Mouse (Mus musculus): ENCODE data around the gene Nim1k. TPM values are rescaled to one million over a fixed set of nuclear protein-coding genes. Genes with fewer than 3 reads are reported as not detected.

Nim1k gene
- polyA plus RNA-seq, 1 experiment from 2014 or later = 1.7 TPM

- no peak for ATAC-seq (ENCODE audit: insufficient read depth, low FRiP score, low TSS enrichment)
- H3K4me1 ChIP-seq (ENCODE audit: control insufficient read depth, insufficient read depth, low read length) = no peaks in the 10 kb centered on the region
- no peak overlapping the region for H3K4me2 ChIP-seq (ENCODE audit: low read depth)
- no peaks in the 10 kb centered on the region for H3K9me3 ChIP-seq (ENCODE audit: control insufficient read depth, low read length)
- H3K4me3 ChIP-seq (ENCODE audit: low read depth, low read length) = no peak overlapping the region
- WGBS = 88% methylated on average over 2 of the region's 2 CpGs
- H3K27me3 ChIP-seq (ENCODE audit: control insufficient read depth, insufficient read depth, low read length) = no peaks in the 10 kb centered on the region
- no peaks in the 10 kb centered on the region for H3K36me3 ChIP-seq (ENCODE audit: control insufficient read depth, insufficient read depth, low read length)
- H3K9ac ChIP-seq (ENCODE audit: low read length) = no peak overlapping the region
- H3K27ac ChIP-seq (ENCODE audit: low read depth, low read length) = no peak overlapping the region
- DNase-seq (ENCODE audit: low spot score) = no peak
Observed at GRCm38 (mm10) chr13:119716105-119716504, 39.6 kb downstream of the Nim1k start.

- 82% methylated on average over 8 of the region's 9 CpGs for WGBS
- peaks cover 4% of the 10 kb centered on the region; the same call in 1 of the 2 replicates for H3K36me3 ChIP-seq (ENCODE audit: control insufficient read depth, insufficient read depth, low read length)
- H3K27me3 ChIP-seq (ENCODE audit: control insufficient read depth, insufficient read depth, low read length) = no peaks in the 10 kb centered on the region
- H3K4me1 ChIP-seq (ENCODE audit: control insufficient read depth, insufficient read depth, low read length) = no peaks in the 10 kb centered on the region
- DNase-seq (ENCODE audit: low spot score) (no peak), ATAC-seq (ENCODE audit: insufficient read depth, low FRiP score, low TSS enrichment) (no peak)
- no peak overlapping the region for H3K4me3 ChIP-seq (ENCODE audit: low read depth, low read length)
- no peak overlapping the region for H3K27ac ChIP-seq (ENCODE audit: low read depth, low read length)
- H3K9ac ChIP-seq (ENCODE audit: low read length) = no peak overlapping the region
- no peaks in the 10 kb centered on the region for H3K9me3 ChIP-seq (ENCODE audit: control insufficient read depth, low read length)
- H3K4me2 ChIP-seq (ENCODE audit: low read depth) = no peak overlapping the region
Observed at GRCm38 (mm10) chr13:119713821-119714220, 41.9 kb downstream of the Nim1k start.

GRCm38 (mm10) chr13:119713107-119713787 is 42.4 kb downstream of the Nim1k start:
- no peak overlapping the region for H3K4me2 ChIP-seq (ENCODE audit: low read depth)
- no peak overlapping the region for H3K9ac ChIP-seq (ENCODE audit: low read length)
- no peaks in the 10 kb centered on the region for H3K9me3 ChIP-seq (ENCODE audit: control insufficient read depth, low read length)
- WGBS = 68% methylated on average over 8 of the region's 8 CpGs
- H3K27ac ChIP-seq (ENCODE audit: low read depth, low read length) = no peak overlapping the region
- no peak for DNase-seq (ENCODE audit: low spot score)
- H3K27me3 ChIP-seq (ENCODE audit: control insufficient read depth, insufficient read depth, low read length) = no peaks in the 10 kb centered on the region
- no peak overlapping the region for H3K4me3 ChIP-seq (ENCODE audit: low read depth, low read length)
- H3K36me3 ChIP-seq (ENCODE audit: control insufficient read depth, insufficient read depth, low read length) = peaks cover 4% of the 10 kb centered on the region; the same call in 1 of the 2 replicates
- no peak for ATAC-seq (ENCODE audit: insufficient read depth, low FRiP score, low TSS enrichment)
- H3K4me1 ChIP-seq (ENCODE audit: control insufficient read depth, insufficient read depth, low read length) = no peaks in the 10 kb centered on the region

GRCm38 (mm10) chr13:119712463-119712862 is 43.2 kb downstream of the Nim1k start:
- no peaks in the 10 kb centered on the region for H3K4me1 ChIP-seq (ENCODE audit: control insufficient read depth, insufficient read depth, low read length)
- H3K27me3 ChIP-seq (ENCODE audit: control insufficient read depth, insufficient read depth, low read length) = no peaks in the 10 kb centered on the region
- 94% methylated on average over 11 of the region's 11 CpGs for WGBS
- no peak overlapping the region for H3K9ac ChIP-seq (ENCODE audit: low read length)
- H3K4me3 ChIP-seq (ENCODE audit: low read depth, low read length) = no peak overlapping the region
- H3K9me3 ChIP-seq (ENCODE audit: control insufficient read depth, low read length) = no peaks in the 10 kb centered on the region
- no peak overlapping the region for H3K27ac ChIP-seq (ENCODE audit: low read depth, low read length)
- H3K4me2 ChIP-seq (ENCODE audit: low read depth) = no peak overlapping the region
- ATAC-seq (ENCODE audit: insufficient read depth, low FRiP score, low TSS enrichment) (no peak), DNase-seq (ENCODE audit: low spot score) (no peak)
- peaks cover 4% of the 10 kb centered on the region; the same call in 1 of the 2 replicates for H3K36me3 ChIP-seq (ENCODE audit: control insufficient read depth, insufficient read depth, low read length)

GRCm38 (mm10) chr13:119710268-119710610 is 45.4 kb downstream of the Nim1k start:
- no peak overlapping the region for H3K4me2 ChIP-seq (ENCODE audit: low read depth)
- no peaks in the 10 kb centered on the region for H3K4me1 ChIP-seq (ENCODE audit: control insufficient read depth, insufficient read depth, low read length)
- H3K9me3 ChIP-seq (ENCODE audit: control insufficient read depth, low read length) = no peaks in the 10 kb centered on the region
- no peak overlapping the region for H3K27ac ChIP-seq (ENCODE audit: low read depth, low read length)
- DNase-seq (ENCODE audit: low spot score) = peak; percentile 18
- no peak overlapping the region for H3K4me3 ChIP-seq (ENCODE audit: low read depth, low read length)
- H3K36me3 ChIP-seq (ENCODE audit: control insufficient read depth, insufficient read depth, low read length) = peaks cover 17% of the 10 kb centered on the region
- no peak for ATAC-seq (ENCODE audit: insufficient read depth, low FRiP score, low TSS enrichment)
- no peaks in the 10 kb centered on the region for H3K27me3 ChIP-seq (ENCODE audit: control insufficient read depth, insufficient read depth, low read length)
- H3K9ac ChIP-seq (ENCODE audit: low read length) = no peak overlapping the region
- WGBS = 92% methylated on average over 10 of the region's 10 CpGs

GRCm38 (mm10) chr13:119709388-119710267 is 46.1 kb downstream of the Nim1k start:
- ATAC-seq (ENCODE audit: insufficient read depth, low FRiP score, low TSS enrichment) (peak; percentile 31; the same call in 1 of the 2 replicates), DNase-seq (ENCODE audit: low spot score) (peak; percentile 18)
- no peak overlapping the region for H3K4me3 ChIP-seq (ENCODE audit: low read depth, low read length)
- no peak overlapping the region for H3K4me2 ChIP-seq (ENCODE audit: low read depth)
- no peaks in the 10 kb centered on the region for H3K4me1 ChIP-seq (ENCODE audit: control insufficient read depth, insufficient read depth, low read length)
- H3K27ac ChIP-seq (ENCODE audit: low read depth, low read length) = no peak overlapping the region
- no peaks in the 10 kb centered on the region for H3K27me3 ChIP-seq (ENCODE audit: control insufficient read depth, insufficient read depth, low read length)
- no peak overlapping the region for H3K9ac ChIP-seq (ENCODE audit: low read length)
- H3K9me3 ChIP-seq (ENCODE audit: control insufficient read depth, low read length) = no peaks in the 10 kb centered on the region
- 92% methylated on average over 8 of the region's 8 CpGs for WGBS
- H3K36me3 ChIP-seq (ENCODE audit: control insufficient read depth, insufficient read depth, low read length) = peaks cover 19% of the 10 kb centered on the region

GRCm38 (mm10) chr13:119708941-119709340 is 46.7 kb downstream of the Nim1k start:
- H3K4me1 ChIP-seq (ENCODE audit: control insufficient read depth, insufficient read depth, low read length) = no peaks in the 10 kb centered on the region
- no peaks in the 10 kb centered on the region for H3K9me3 ChIP-seq (ENCODE audit: control insufficient read depth, low read length)
- DNase-seq (ENCODE audit: low spot score) (no peak), ATAC-seq (ENCODE audit: insufficient read depth, low FRiP score, low TSS enrichment) (no peak)
- H3K4me2 ChIP-seq (ENCODE audit: low read depth) = no peak overlapping the region
- H3K27me3 ChIP-seq (ENCODE audit: control insufficient read depth, insufficient read depth, low read length) = no peaks in the 10 kb centered on the region
- H3K27ac ChIP-seq (ENCODE audit: low read depth, low read length) = no peak overlapping the region
- H3K4me3 ChIP-seq (ENCODE audit: low read depth, low read length) = no peak overlapping the region
- 87% methylated on average over 5 of the region's 5 CpGs for WGBS
- no peak overlapping the region for H3K9ac ChIP-seq (ENCODE audit: low read length)
- peaks cover 21% of the 10 kb centered on the region for H3K36me3 ChIP-seq (ENCODE audit: control insufficient read depth, insufficient read depth, low read length)

GRCm38 (mm10) chr13:119707906-119708305 is 47.8 kb downstream of the Nim1k start:
- Histone ChIP-seq H3K27me3 (ENCODE audit: control insufficient read depth, insufficient read depth, low read length) (no peaks in the 10 kb centered on the region), H3K9me3 (ENCODE audit: control insufficient read depth, low read length) (no peaks in the 10 kb centered on the region), H3K4me1 (ENCODE audit: control insufficient read depth, insufficient read depth, low read length) (no peaks in the 10 kb centered on the region), H3K9ac (ENCODE audit: low read length) (no peak overlapping the region), H3K27ac (ENCODE audit: low read depth, low read length) (no peak overlapping the region), H3K4me2 (ENCODE audit: low read depth) (no peak overlapping the region), H3K4me3 (ENCODE audit: low read depth, low read length) (no peak overlapping the region), H3K36me3 (ENCODE audit: control insufficient read depth, insufficient read depth, low read length) (peaks cover 24% of the 10 kb centered on the region)
- 95% methylated on average over 6 of the region's 6 CpGs for WGBS
- ATAC-seq (ENCODE audit: insufficient read depth, low FRiP score, low TSS enrichment) = no peak
- DNase-seq (ENCODE audit: low spot score) = no peak

Measured in neural tube, embryonic 11.5 days (tissue).